Mouse (Mus musculus): ENCODE data around the gene Tcaf3. TPM values are rescaled to one million over a fixed set of nuclear protein-coding genes. Genes with fewer than 3 reads are reported as not detected.

Tcaf3 gene
- polyA plus RNA-seq (2012; rRNA removed), result 0.03 TPM in 1 of 2 replicates, not detected in the other

DNA sequence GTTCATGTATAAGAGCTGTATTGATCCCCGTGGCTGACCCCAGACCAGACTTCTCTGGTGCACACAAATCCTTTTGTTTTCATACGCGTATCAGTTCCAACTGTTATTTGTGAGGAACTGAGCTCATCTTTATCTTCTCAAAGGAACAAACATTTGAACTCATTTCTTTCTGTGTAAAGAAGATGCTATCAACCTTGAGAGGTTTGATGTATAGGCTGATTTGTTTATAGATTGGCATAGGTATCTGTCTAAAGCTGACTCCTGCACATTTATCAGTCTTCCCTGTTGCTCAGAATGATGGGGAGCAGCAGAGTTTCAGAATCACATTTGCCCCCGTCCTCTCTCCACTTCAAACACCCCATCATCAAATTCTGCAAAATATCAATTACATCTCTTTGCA lies at the start of gene Tcaf3:
Tcaf3 (minus strand) TSS at position 101 of the 400 bp plus-strand sequence.

DNA sequence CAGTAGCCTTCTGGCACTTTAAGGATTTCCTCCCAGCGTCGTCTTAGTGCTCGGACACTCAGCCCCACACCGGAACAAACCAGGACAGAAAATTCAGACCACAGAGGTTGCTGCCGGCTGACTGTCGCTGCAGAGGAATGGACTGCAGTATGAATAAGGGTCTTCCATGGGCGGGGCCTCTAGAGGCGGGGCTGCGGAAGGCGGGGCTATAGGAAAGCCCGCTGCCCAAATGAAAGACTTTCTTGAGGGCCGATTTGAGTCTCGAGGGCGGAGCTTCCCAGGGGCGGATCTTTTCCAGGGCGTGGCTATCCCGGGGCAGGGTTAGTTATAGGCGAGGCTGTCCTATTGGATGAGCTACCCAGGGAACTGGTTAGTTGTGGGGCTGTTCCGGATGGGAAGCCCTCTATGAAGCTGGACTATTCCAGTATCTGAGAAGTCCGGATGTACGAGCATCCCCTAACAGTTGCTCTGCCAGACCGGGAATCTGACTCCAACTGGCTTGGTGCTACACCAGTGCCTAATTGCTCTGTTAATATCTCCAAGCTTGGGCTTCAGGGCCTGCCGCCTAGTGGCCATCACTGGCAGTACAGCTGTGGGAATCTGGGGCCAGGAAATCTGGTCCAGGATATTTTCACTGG lies 47.5 kb upstream of the Tcaf3 start, which contains the start of gene Tcaf2:
Tcaf2 (minus strand) TSS at position 343 of the 638 bp plus-strand sequence.

DNA sequence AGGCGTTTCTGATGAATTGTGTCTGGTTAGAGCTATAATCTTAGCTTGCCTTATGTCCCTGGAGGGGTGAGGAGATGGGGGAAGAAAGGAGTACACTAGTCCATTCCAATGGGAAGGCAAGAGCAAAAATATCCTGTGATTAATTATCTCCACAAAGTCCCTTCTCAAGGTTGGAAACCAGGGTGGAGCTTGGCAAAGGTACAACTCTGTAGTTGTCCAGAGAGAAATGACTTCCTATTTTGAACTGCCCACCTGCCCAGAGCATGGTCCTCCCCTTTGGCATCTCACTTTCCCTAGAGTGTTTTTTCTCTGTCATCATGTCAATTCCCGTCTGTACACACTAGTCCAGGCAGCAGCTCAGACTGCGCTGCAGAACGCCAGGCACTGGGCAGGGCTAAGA lies 50.0 kb downstream of the Tcaf3 start, which contains the start of gene Olfr455:
Olfr455 (minus strand) TSS at position 127 of the 400 bp plus-strand sequence.

Other genes with a start within 250 kb of the Tcaf3 start
- gene Zyx, start 248.1 kb downstream of the Tcaf3 start, polyA plus RNA-seq (2012; rRNA removed), result 43.5 and 43.8 TPM in 2 replicates
- 0.52 and 0.90 TPM in 2 replicates for gene Epha1, start 224.4 kb downstream of the Tcaf3 start, polyA plus RNA-seq (2012; rRNA removed)
- not detected in 2 replicates for gene Tas2r143, start 197.5 kb downstream of the Tcaf3 start, polyA plus RNA-seq (2012; rRNA removed)
- 0.05 TPM in 1 of 2 replicates, not detected in the other for gene Tas2r135, start 192.3 kb downstream of the Tcaf3 start, polyA plus RNA-seq (2012; rRNA removed)
- not detected in 2 replicates for gene Tas2r126, start 163.2 kb downstream of the Tcaf3 start, polyA plus RNA-seq (2012; rRNA removed)
- not detected in 2 replicates for gene Olfr458, start 132.5 kb downstream of the Tcaf3 start, polyA plus RNA-seq (2012; rRNA removed)
- not detected in 2 replicates for gene Olfr457, start 121.4 kb downstream of the Tcaf3 start, polyA plus RNA-seq (2012; rRNA removed)
- not detected in 2 replicates for gene Olfr456, start 110.5 kb downstream of the Tcaf3 start, polyA plus RNA-seq (2012; rRNA removed)
- gene Olfr455, start 50.1 kb downstream of the Tcaf3 start, polyA plus RNA-seq (2012; rRNA removed), result not detected in 2 replicates
- gene Tcaf2, start 47.6 kb upstream of the Tcaf3 start, polyA plus RNA-seq (2012; rRNA removed), result 1.1 and 1.4 TPM in 2 replicates
- gene Tcaf1, start 112.4 kb upstream of the Tcaf3 start, polyA plus RNA-seq (2012; rRNA removed), result 153 TPM in 2 replicates
- gene Olfr453, start 141.7 kb upstream of the Tcaf3 start, polyA plus RNA-seq (2012; rRNA removed), result not detected in 2 replicates
- not detected in 2 replicates for gene Olfr38, start 158.7 kb upstream of the Tcaf3 start, polyA plus RNA-seq (2012; rRNA removed)
- gene Olfr452, start 187.4 kb upstream of the Tcaf3 start, polyA plus RNA-seq (2012; rRNA removed), result not detected in 2 replicates
- not detected in 2 replicates for gene Olfr450, start 214.2 kb upstream of the Tcaf3 start, polyA plus RNA-seq (2012; rRNA removed)
- gene Olfr449, start 236.7 kb upstream of the Tcaf3 start, polyA plus RNA-seq (2012; rRNA removed), result not detected in 2 replicates

Measured in central nervous system, embryonic 18 days (tissue).